Mouse (Mus musculus) urinary bladder, postnatal 14 days (tissue): ENCODE measurements at regions not wholly inside any gene's neighbourhood (a gene's known extent, or its start where the extent isn't known, plus 50 kb on each side); places are given as distances from the start of the nearest gene placed in this dataset.

Source experiments
- DNase-seq: peaks from one replicate; pipeline ENCODE4 v3.0.0; 2021; ENCODE audit warnings: low spot score

GRCm38 (mm10) chr4:131587536-131587935 lies 250.6 kb downstream of the Ptpru start:
- DNase-seq, result no peak

GRCm38 (mm10) chr4:131590136-131590535 lies 248.0 kb downstream of the Ptpru start:
- no peak for DNase-seq

GRCm38 (mm10) chr4:131591456-131591855 lies 246.6 kb downstream of the Ptpru start:
- DNase-seq, result no peak

- DNase-seq, result no peak
These were observed 240.1 kb downstream of the Ptpru start for GRCm38 (mm10) chr4:131597996-131598395.

- DNase-seq, result no peak
These were observed 223.7 kb downstream of the Ptpru start for GRCm38 (mm10) chr4:131614434-131614833.

GRCm38 (mm10) chr4:131615587-131615986 lies 222.5 kb downstream of the Ptpru start:
- peak; percentile 33 for DNase-seq

- no peak for DNase-seq
These were observed 200.0 kb downstream of the Ptpru start for GRCm38 (mm10) chr4:131638105-131638504.

GRCm38 (mm10) chr4:131656034-131656433 lies 182.1 kb downstream of the Ptpru start:
- no peak for DNase-seq

- peak; percentile 41 for DNase-seq
These were observed 180.2 kb downstream of the Ptpru start for GRCm38 (mm10) chr4:131657922-131658321.

- DNase-seq, result no peak
These were observed 177.2 kb downstream of the Ptpru start for GRCm38 (mm10) chr4:131660931-131661330.

GRCm38 (mm10) chr4:131671784-131672515 lies 166.1 kb downstream of the Ptpru start:
- DNase-seq, result no peak

GRCm38 (mm10) chr4:131677966-131678365 lies 160.1 kb downstream of the Ptpru start:
- no peak for DNase-seq

- no peak for DNase-seq
These were observed 154.9 kb downstream of the Ptpru start for GRCm38 (mm10) chr4:131683176-131683575.

GRCm38 (mm10) chr4:131685544-131685943 lies 152.5 kb downstream of the Ptpru start:
- no peak for DNase-seq

- DNase-seq, result no peak
These were observed 143.9 kb downstream of the Ptpru start for GRCm38 (mm10) chr4:131694232-131694631.

GRCm38 (mm10) chr4:131695941-131696912 lies 141.9 kb downstream of the Ptpru start:
- DNase-seq, result peak; percentile 23
